ENCODE assay signal across 10 mouse cellular contexts in the genomic region with DNA sequence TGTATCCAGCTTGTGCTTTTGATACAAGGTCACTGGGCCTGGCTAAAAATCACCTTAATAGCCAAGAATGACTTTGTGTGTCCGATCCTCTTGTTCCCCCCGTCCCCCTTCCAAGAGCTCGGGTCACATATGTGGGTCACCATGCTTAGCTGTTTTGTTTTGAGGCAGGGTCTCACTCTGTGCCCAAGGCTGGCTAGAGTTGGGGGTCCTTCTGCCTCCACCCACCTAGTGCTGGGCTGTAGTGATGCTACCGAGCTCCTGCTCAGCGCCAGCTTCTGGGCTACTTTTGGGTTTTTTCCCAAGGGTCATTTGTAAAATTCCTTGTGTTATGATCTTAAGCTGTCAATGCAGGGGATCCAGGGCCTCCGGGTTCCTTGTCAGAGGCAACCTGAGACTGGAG. TPM values are rescaled to one million over a fixed set of nuclear protein-coding genes. Genes with fewer than 3 reads are reported as not detected.
A peak's percentile ranks its signal among the peaks of the same experiment; 100 is the strongest.
DNase-seq lines count a peak whose midpoint lies in the region; ATAC-seq lines count a peak whose summit lies in the region.
"Had no signal": no experiment of that assay in that cellular context is flagged by ENCODE, and none has a peak within 500 bp of the region (broad histone marks: within the 10 kb centered on the region; RNA-seq: fewer than 3 reads in every experiment).

No protein-coding gene starts in this region.

- 0 out of 2 replicates have a peak, but pooled peaks cover 9% of the 10 kb centered on the region for H3K36me3 ChIP-seq in intestine, embryonic 14.5 days (ENCODE audit: control insufficient read depth, insufficient read depth, low read length)
- H3K36me3 ChIP-seq in intestine, embryonic 15.5 days = 0 out of 2 replicates have a peak, but pooled peaks cover 2% of the 10 kb centered on the region
- H3K36me3 ChIP-seq in embryonic facial prominence, embryonic 10.5 days (replicated peaks) = peaks cover 22% of the 10 kb centered on the region
- H3K36me3 ChIP-seq in hindbrain, embryonic 11.5 days (ENCODE audit: control insufficient read depth, insufficient read depth, low read length) = no peaks in the 10 kb centered on the region
- no peaks in the 10 kb centered on the region for H3K36me3 ChIP-seq in midbrain, embryonic 12.5 days

- H3K9ac ChIP-seq in intestine, embryonic 14.5 days (ENCODE audit: low read length) = 0 out of 2 replicates have a peak overlapping the region, but pooled peaks have one; percentile 13
- no peak overlapping the region for H3K9ac ChIP-seq in intestine, embryonic 15.5 days
- H3K9ac ChIP-seq in hindbrain, embryonic 11.5 days (ENCODE audit: low read depth, low read length) = peak overlapping the region; percentile 25; the same call in 1 of the 2 replicates
- H3K9ac ChIP-seq in midbrain, embryonic 12.5 days (replicated peaks) = peak overlapping the region; percentile 31; the same call in 1 of the 2 replicates

- H3K4me2 ChIP-seq in intestine, embryonic 14.5 days (ENCODE audit: low read length) = peak overlapping the region; percentile 22; the same call in 1 of the 2 replicates
- H3K4me2 ChIP-seq in intestine, embryonic 15.5 days (replicated peaks) = no peak overlapping the region
- H3K4me2 ChIP-seq in hindbrain, embryonic 11.5 days (replicated peaks; ENCODE audit: low read depth, low read length) = no peak overlapping the region
- peak overlapping the region; percentile 19 for H3K4me2 ChIP-seq in midbrain, embryonic 12.5 days (replicated peaks)

- H3K27ac ChIP-seq in intestine, embryonic 14.5 days (ENCODE audit: low read depth) = no peak overlapping the region
- no peak overlapping the region for H3K27ac ChIP-seq in intestine, embryonic 15.5 days
- peak overlapping the region; percentile 80 for H3K27ac ChIP-seq in embryonic facial prominence, embryonic 10.5 days (replicated peaks)
- no peak overlapping the region for H3K27ac ChIP-seq in hindbrain, embryonic 11.5 days (ENCODE audit: low read depth, low read length)
- H3K27ac ChIP-seq in midbrain, embryonic 12.5 days (replicated peaks) = 0 out of 2 replicates have a peak overlapping the region, but pooled peaks have one; percentile 15

- H3K4me3 ChIP-seq in intestine, embryonic 14.5 days (ENCODE audit: low read depth, low read length) = no peak overlapping the region
- no peak overlapping the region for H3K4me3 ChIP-seq in intestine, embryonic 15.5 days (replicated peaks)
- H3K4me3 ChIP-seq in embryonic facial prominence, embryonic 10.5 days = peak overlapping the region; percentile 38
- no peak overlapping the region for H3K4me3 ChIP-seq in hindbrain, embryonic 11.5 days (ENCODE audit: low read depth, low read length)
- H3K4me3 ChIP-seq in midbrain, embryonic 12.5 days = peak overlapping the region; percentile 5; the same call in 1 of the 2 replicates

- no peaks in the 10 kb centered on the region for H3K27me3 ChIP-seq in intestine, embryonic 14.5 days (replicated peaks; ENCODE audit: control insufficient read depth, insufficient read depth, low read length)
- H3K27me3 ChIP-seq in intestine, embryonic 15.5 days (replicated peaks) = no peaks in the 10 kb centered on the region
- H3K27me3 ChIP-seq in embryonic facial prominence, embryonic 10.5 days (replicated peaks; ENCODE audit: low read depth, poor library complexity, severe bottlenecking) = peaks cover 17% of the 10 kb centered on the region
- no peaks in the 10 kb centered on the region for H3K27me3 ChIP-seq in hindbrain, embryonic 11.5 days (ENCODE audit: control insufficient read depth, insufficient read depth, low read length)
- peaks cover 13% of the 10 kb centered on the region for H3K27me3 ChIP-seq in midbrain, embryonic 12.5 days
- H3K27me3 ChIP-seq: Patski had no signal

- whole genome bisulfite sequencing in intestine, embryonic 14.5 days = 69% methylated on average over 6 of the region's 6 CpGs
- 68% methylated on average over 6 of the region's 6 CpGs for WGBS in intestine, embryonic 15.5 days
- 73% methylated on average over 6 of the region's 6 CpGs for WGBS in embryonic facial prominence, embryonic 10.5 days
- 72% methylated on average over 6 of the region's 6 CpGs for WGBS in hindbrain, embryonic 11.5 days
- 72% methylated on average over 6 of the region's 6 CpGs for WGBS in midbrain, embryonic 12.5 days

- H3K9me3 ChIP-seq in intestine, embryonic 14.5 days (ENCODE audit: control insufficient read depth, low read length) = no peaks in the 10 kb centered on the region
- no peaks in the 10 kb centered on the region for H3K9me3 ChIP-seq in intestine, embryonic 15.5 days
- no peaks in the 10 kb centered on the region for H3K9me3 ChIP-seq in embryonic facial prominence, embryonic 10.5 days
- no peaks in the 10 kb centered on the region for H3K9me3 ChIP-seq in hindbrain, embryonic 11.5 days (ENCODE audit: control insufficient read depth, low read length)
- H3K9me3 ChIP-seq in midbrain, embryonic 12.5 days = no peaks in the 10 kb centered on the region

- no peak for ATAC-seq in intestine, embryonic 14.5 days (replicated peaks; ENCODE audit: low FRiP score, low TSS enrichment, low read depth)
- no peak for ATAC-seq in intestine, embryonic 15.5 days
- no peak for ATAC-seq in hindbrain, embryonic 11.5 days (ENCODE audit: low FRiP score)
- no peak for ATAC-seq in midbrain, embryonic 12.5 days (ENCODE audit: low FRiP score, low read depth)
- ATAC-seq: Patski had no signal

- H3K4me1 ChIP-seq in intestine, embryonic 14.5 days (replicated peaks; ENCODE audit: control insufficient read depth, insufficient read depth, low read length) = peaks cover 26% of the 10 kb centered on the region
- H3K4me1 ChIP-seq in intestine, embryonic 15.5 days (replicated peaks) = peaks cover 28% of the 10 kb centered on the region
- H3K4me1 ChIP-seq in embryonic facial prominence, embryonic 10.5 days = peaks cover 54% of the 10 kb centered on the region
- peaks cover 14% of the 10 kb centered on the region; the same call in 1 of the 2 replicates for H3K4me1 ChIP-seq in hindbrain, embryonic 11.5 days (replicated peaks; ENCODE audit: control insufficient read depth, insufficient read depth, low read length)
- peaks cover 36% of the 10 kb centered on the region for H3K4me1 ChIP-seq in midbrain, embryonic 12.5 days

- DNase-seq in intestine, embryonic 14.5 days (ENCODE audit: low spot score) = no peak
- DNase-seq in embryonic facial prominence, embryonic 10.5 days (ENCODE audit: low spot score) = no peak
- no peak for DNase-seq in hindbrain, embryonic 11.5 days (ENCODE audit: low spot score)
- DNase-seq in urinary bladder, postnatal 25 days (ENCODE audit: low spot score) = no peak
- no peak for DNase-seq in cerebellum, adult 8-10 months
- DNase-seq in adrenal gland, postnatal 25 days = no peak
- DNase-seq: cerebellum, postnatal 14 days had no signal

RNA-seq across cellular contexts. Expression of a gene that starts 2.4 kb away (rescaled TPM):
- 76.6 and 78.2 TPM in 2 replicates for polyA plus RNA-seq in intestine, embryonic 14.5 days (2014; fragmentation: Nextera tagmentation; extraction: Ambion mirVana)
- polyA plus RNA-seq in intestine, embryonic 15.5 days (2015; fragmentation: Nextera tagmentation; extraction: Ambion mirVana) = 117 and 120 TPM in 2 replicates
- polyA plus RNA-seq in embryonic facial prominence, embryonic 10.5 days (2016; fragmentation: Nextera tagmentation; extraction: Ambion mirVana) = 161 and 162 TPM in 2 replicates
- polyA plus RNA-seq in hindbrain, embryonic 11.5 days (2014; fragmentation: Nextera tagmentation; extraction: Ambion mirVana) = 55.4 and 62.8 TPM in 2 replicates
- 128 and 129 TPM in 2 replicates for polyA plus RNA-seq in midbrain, embryonic 12.5 days (2016; fragmentation: Nextera tagmentation; extraction: Ambion mirVana)
- 130 and 145 TPM in 2 replicates for total RNA-seq in adrenal gland, postnatal 25 days (2021)

RNA-seq across cellular contexts. Expression of a gene that starts 2.6 kb away (rescaled TPM):
- 22.6 and 25.3 TPM in 2 replicates for polyA plus RNA-seq in intestine, embryonic 14.5 days (2014; fragmentation: Nextera tagmentation; extraction: Ambion mirVana)
- polyA plus RNA-seq in intestine, embryonic 15.5 days (2015; fragmentation: Nextera tagmentation; extraction: Ambion mirVana) = 19.6 and 19.8 TPM in 2 replicates
- polyA plus RNA-seq in embryonic facial prominence, embryonic 10.5 days (2016; fragmentation: Nextera tagmentation; extraction: Ambion mirVana) = 19.9 and 20.3 TPM in 2 replicates
- polyA plus RNA-seq in hindbrain, embryonic 11.5 days (2014; fragmentation: Nextera tagmentation; extraction: Ambion mirVana) = 21.5 and 27.5 TPM in 2 replicates
- 20.4 and 22.6 TPM in 2 replicates for polyA plus RNA-seq in midbrain, embryonic 12.5 days (2016; fragmentation: Nextera tagmentation; extraction: Ambion mirVana)
- 130 and 142 TPM in 2 replicates for total RNA-seq in adrenal gland, postnatal 25 days (2021)

RNA-seq across cellular contexts. Expression of a gene that starts 26.2 kb away (rescaled TPM):
- 40.0 and 41.7 TPM in 2 replicates for polyA plus RNA-seq in intestine, embryonic 14.5 days (2014; fragmentation: Nextera tagmentation; extraction: Ambion mirVana)
- 44.5 and 50.9 TPM in 2 replicates for polyA plus RNA-seq in intestine, embryonic 15.5 days (2015; fragmentation: Nextera tagmentation; extraction: Ambion mirVana)
- 46.2 and 47.9 TPM in 2 replicates for polyA plus RNA-seq in embryonic facial prominence, embryonic 10.5 days (2016; fragmentation: Nextera tagmentation; extraction: Ambion mirVana)
- 41.9 and 44.5 TPM in 2 replicates for polyA plus RNA-seq in hindbrain, embryonic 11.5 days (2014; fragmentation: Nextera tagmentation; extraction: Ambion mirVana)
- 51.2 and 52.3 TPM in 2 replicates for polyA plus RNA-seq in midbrain, embryonic 12.5 days (2016; fragmentation: Nextera tagmentation; extraction: Ambion mirVana)
- 22.3 and 28.5 TPM in 2 replicates for total RNA-seq in adrenal gland, postnatal 25 days (2021)

RNA-seq across cellular contexts. Expression of a gene that starts 54.2 kb away (rescaled TPM):
- 22.0 and 24.2 TPM in 2 replicates for polyA plus RNA-seq in intestine, embryonic 14.5 days (2014; fragmentation: Nextera tagmentation; extraction: Ambion mirVana)
- 20.9 and 24.1 TPM in 2 replicates for polyA plus RNA-seq in intestine, embryonic 15.5 days (2015; fragmentation: Nextera tagmentation; extraction: Ambion mirVana)
- 29.3 and 30.8 TPM in 2 replicates for polyA plus RNA-seq in embryonic facial prominence, embryonic 10.5 days (2016; fragmentation: Nextera tagmentation; extraction: Ambion mirVana)
- 13.9 and 18.6 TPM in 2 replicates for polyA plus RNA-seq in hindbrain, embryonic 11.5 days (2014; fragmentation: Nextera tagmentation; extraction: Ambion mirVana)
- polyA plus RNA-seq in midbrain, embryonic 12.5 days (2016; fragmentation: Nextera tagmentation; extraction: Ambion mirVana) = 28.8 and 30.4 TPM in 2 replicates
- 65.4 and 83.5 TPM in 2 replicates for total RNA-seq in adrenal gland, postnatal 25 days (2021)

RNA-seq across cellular contexts. Expression of a gene that starts 55.8 kb away (rescaled TPM):
- polyA plus RNA-seq in intestine, embryonic 14.5 days (2014; fragmentation: Nextera tagmentation; extraction: Ambion mirVana) = 2.1 TPM in 2 replicates
- 1.3 and 1.6 TPM in 2 replicates for polyA plus RNA-seq in intestine, embryonic 15.5 days (2015; fragmentation: Nextera tagmentation; extraction: Ambion mirVana)
- polyA plus RNA-seq in embryonic facial prominence, embryonic 10.5 days (2016; fragmentation: Nextera tagmentation; extraction: Ambion mirVana) = 2.8 and 3.4 TPM in 2 replicates
- polyA plus RNA-seq in hindbrain, embryonic 11.5 days (2014; fragmentation: Nextera tagmentation; extraction: Ambion mirVana) = 6.3 and 6.8 TPM in 2 replicates
- 2.7 and 3.4 TPM in 2 replicates for polyA plus RNA-seq in midbrain, embryonic 12.5 days (2016; fragmentation: Nextera tagmentation; extraction: Ambion mirVana)
- total RNA-seq in adrenal gland, postnatal 25 days (2021) = 5.9 and 6.3 TPM in 2 replicates

Comparison
In these comparisons a context has a peak if more than half of its experiments do, and no peak if none do; other contexts are left out.
1. H3K4me2 ChIP-seq: peak in intestine, embryonic 14.5 days (single experiment) and midbrain, embryonic 12.5 days (single experiment); none in intestine, embryonic 15.5 days (single experiment) and hindbrain, embryonic 11.5 days (single experiment).
2. H3K27ac ChIP-seq: peak in embryonic facial prominence, embryonic 10.5 days (single experiment) and midbrain, embryonic 12.5 days (single experiment); none in intestine, embryonic 14.5 days (single experiment), intestine, embryonic 15.5 days (single experiment) and hindbrain, embryonic 11.5 days (single experiment).
3. H3K4me3 ChIP-seq: peak in embryonic facial prominence, embryonic 10.5 days (single experiment) and midbrain, embryonic 12.5 days (single experiment); none in intestine, embryonic 14.5 days (single experiment), intestine, embryonic 15.5 days (single experiment) and hindbrain, embryonic 11.5 days (single experiment).